Mouse (Mus musculus) embryo, embryonic 11.5 days (tissue): ENCODE measurements around the gene Mmp27.
A peak's percentile ranks its signal among the peaks of the same experiment; 100 is the strongest.

Experiments
- DNase-seq: peaks from one replicate; pipeline ENCODE4 v3.0.0-alpha.2; 2012; ENCODE audit warnings: low read depth, low spot score

The Mmp27 gene

DNA sequence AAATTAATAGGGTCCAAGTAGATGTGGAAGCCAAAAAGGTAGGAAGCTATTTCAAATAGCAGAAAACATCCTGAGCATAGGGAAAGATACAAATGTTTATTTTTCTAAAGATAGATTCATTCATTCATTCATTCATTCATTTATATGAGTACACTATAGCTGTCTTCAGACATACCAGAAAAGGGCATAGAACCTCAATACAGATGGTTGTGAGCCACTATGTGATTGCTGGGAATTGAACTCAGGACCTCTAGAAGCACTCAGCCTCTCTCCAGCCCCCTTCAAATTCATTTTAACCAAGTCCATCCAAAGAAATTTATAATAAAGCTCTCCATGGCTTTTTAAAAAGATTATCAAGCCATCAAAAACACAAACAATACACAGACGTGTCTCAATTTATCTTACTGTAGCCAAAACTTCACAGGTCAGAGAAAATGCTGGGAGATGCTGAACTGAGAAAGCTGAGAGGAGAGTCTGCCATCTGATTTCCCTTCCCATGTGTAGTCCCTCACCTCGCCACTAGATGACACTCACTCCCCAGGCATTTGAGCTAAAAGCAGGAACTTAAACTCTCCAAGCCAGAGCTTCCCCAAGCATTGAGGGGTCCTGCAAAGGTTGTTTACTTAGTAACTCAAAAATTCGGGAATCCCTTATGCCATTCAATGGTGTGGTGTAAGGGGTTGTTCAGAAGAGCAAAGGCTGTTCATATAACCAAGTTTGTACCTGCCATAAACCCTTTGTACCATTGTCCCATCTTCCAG, 32.0 kb downstream of the Mmp27 start:
- DNase-seq: peak; percentile 59

GRCm38 (mm10) chr9:7604005-7604404, 32.8 kb downstream of the Mmp27 start:
- no peak for DNase-seq

- no peak for DNase-seq
Observed at GRCm38 (mm10) chr9:7605638-7606037, 34.4 kb downstream of the Mmp27 start.

DNA sequence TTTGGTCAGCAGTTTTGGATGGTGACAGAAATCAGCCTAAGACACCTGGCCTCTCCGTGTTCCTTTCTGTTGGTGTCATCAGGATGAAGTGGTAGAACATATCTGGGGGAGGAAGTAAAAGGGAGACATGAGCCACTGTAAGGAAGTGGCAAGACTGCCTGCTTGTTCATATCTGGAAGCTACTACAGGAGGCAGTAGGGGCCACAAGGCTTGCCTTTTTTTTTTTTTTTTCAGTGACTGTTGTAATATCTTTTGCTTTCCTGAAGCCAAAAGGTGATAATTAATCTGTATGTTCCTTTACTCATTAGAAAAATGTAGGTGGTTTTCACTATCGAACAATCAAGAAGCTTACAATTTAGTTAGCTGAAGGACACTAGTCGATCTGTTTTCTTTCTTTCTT, 51.4 kb downstream of the Mmp27 start:
- no peak for DNase-seq

- DNase-seq: no peak
Observed at GRCm38 (mm10) chr9:7627931-7628330, 56.7 kb downstream of the Mmp27 start, which contains the start of gene Mmp20. TSS of gene Mmp20 (plus strand) at chr9:7628231.
